Mouse (Mus musculus) cerebellum, adult 2 months (tissue): ENCODE measurements around the gene Med13.

Experiments used
- CTCF ChIP-seq: fragments of 200-500 bp; IDR thresholded peaks from 2 replicates; pipeline ENCODE4 v1.5.1; 2011; ENCODE audit warnings: low read depth, mild to moderate bottlenecking, control low read depth, low read length, moderate library complexity, borderline replicate concordance; ENCODE audit not compliant: insufficient read depth
- POLR2A ChIP-seq: fragments of 200-500 bp; IDR thresholded peaks from 2 replicates; pipeline ENCODE4 v1.6.1; 2011; ENCODE audit warnings: low read length, control low read depth, borderline replicate concordance; ENCODE audit not compliant: insufficient read depth

DNA sequence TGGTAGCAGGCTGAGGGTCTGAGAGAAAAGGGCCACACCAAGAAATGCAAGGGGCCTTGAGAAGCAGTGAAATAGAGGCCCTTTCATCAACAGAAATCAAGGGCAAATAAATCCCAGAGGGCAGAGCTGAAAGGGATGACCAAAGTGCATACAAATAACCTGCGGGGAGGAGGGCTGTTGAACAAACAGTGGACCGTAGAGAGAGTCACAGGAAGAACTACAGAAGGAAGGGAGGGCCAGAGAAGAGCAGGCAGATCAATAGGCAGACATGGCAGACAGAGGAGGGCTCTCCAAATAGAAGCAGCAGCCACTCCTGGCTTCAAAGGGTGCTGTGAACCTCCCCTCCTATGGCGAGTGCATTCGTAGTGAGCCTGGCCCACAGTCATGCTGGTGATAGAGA lies 19.3 kb upstream of the Med13 start:
- TF ChIP-seq CTCF = no peak
- no peak for TF ChIP-seq POLR2A
